Mouse (Mus musculus) small intestine, adult 2 months (tissue): ENCODE measurements around the gene Shroom1.

Experiments used
- CTCF ChIP-seq: fragments of 200-500 bp; IDR thresholded peaks from 2 replicates; pipeline ENCODE4 v1.5.1; 2012; ENCODE audit warnings: low read depth, mild to moderate bottlenecking, control low read depth, inconsistent platforms, low read length, moderate library complexity, mixed read lengths; ENCODE audit not compliant: insufficient replicate concordance, insufficient read length; ENCODE audit errors: extremely low read depth
- POLR2A ChIP-seq: fragments of 200-500 bp; IDR thresholded peaks from 2 replicates; pipeline ENCODE4 v1.6.1; 2012; ENCODE audit warnings: low read depth, mild to moderate bottlenecking, control low read depth, inconsistent platforms, low read length, moderate library complexity

GRCm38 (mm10) chr11:53491954-53492401 lies 35.0 kb downstream of the Shroom1 start:
- no peak for TF ChIP-seq CTCF
- TF ChIP-seq POLR2A = no peak
